Mouse (Mus musculus) ES-Bruce4 (cell line): ENCODE results near the gene Nudt3. TPM values are rescaled to one million over a fixed set of nuclear protein-coding genes. Genes with fewer than 3 reads are reported as not detected.
"Not testable (repeated sequence)": the region's sequence is repeated elsewhere in the genome, so short reads cannot be mapped to it uniquely, and the experiment has no call there.

Experiments used
- H3K27ac ChIP-seq: 2 replicates; pipeline ENCODE4 v1.5.1; 2012; ENCODE audit warnings: low read length, inconsistent platforms; ENCODE audit not compliant: insufficient read depth
- H3K27me3 ChIP-seq: 2 replicates; pipeline ENCODE4 v1.6.1; 2012; ENCODE audit warnings: mild to moderate bottlenecking, low read length, inconsistent platforms; ENCODE audit not compliant: control insufficient read depth, poor library complexity, insufficient read depth, severe bottlenecking
- H3K36me3 ChIP-seq: 2 replicates; pipeline ENCODE4 v1.6.1; 2012; ENCODE audit warnings: inconsistent platforms, mild to moderate bottlenecking, low read length, moderate library complexity; ENCODE audit not compliant: control insufficient read depth, poor library complexity, insufficient read depth, severe bottlenecking
- H3K4me1 ChIP-seq: one replicate; pipeline ENCODE4 v1.8.1; 2011; ENCODE audit warnings: low read length; ENCODE audit not compliant: control insufficient read depth, insufficient read depth
- H3K4me3 ChIP-seq: 2 replicates; pipeline ENCODE4 v1.5.1; 2011; ENCODE audit warnings: low read depth, mild to moderate bottlenecking, low read length
- H3K9ac ChIP-seq: 2 replicates; pipeline ENCODE4 v1.6.1; 2012; ENCODE audit warnings: low read depth, mild to moderate bottlenecking, inconsistent platforms; ENCODE audit not compliant: poor library complexity, severe bottlenecking
- H3K9me3 ChIP-seq: replicated peaks from 2 replicates; pipeline ENCODE4 v1.6.1; 2012; ENCODE audit warnings: mild to moderate bottlenecking, low read length, inconsistent platforms; ENCODE audit not compliant: control insufficient read depth, poor library complexity, insufficient read depth, severe bottlenecking
- CTCF ChIP-seq: IDR thresholded peaks from one replicate; pipeline ENCODE4 v1.8.1; 2011; ENCODE audit warnings: low read depth, low read length
- EP300 ChIP-seq: IDR thresholded peaks from 2 replicates; pipeline ENCODE4 v1.6.1; 2011; ENCODE audit warnings: low read depth, low read length; ENCODE audit not compliant: insufficient read depth
- POLR2A ChIP-seq: IDR thresholded peaks from one replicate; pipeline ENCODE4 v1.8.1; 2011; ENCODE audit warnings: low read length; ENCODE audit not compliant: insufficient read depth
- polyA plus RNA-seq: library from polyadenylated mRNA; stranded (reverse); fragments of >200 nt; gene quantifications from 2 replicates; pipeline ENCODE4 v1.2.4, GENCODE M21; 2011; ENCODE audit warnings: low read depth; ENCODE audit not compliant: missing spikeins, insufficient read depth, insufficient read length

The Nudt3 gene
- polyA plus RNA-seq, 1 experiment: 68.8 TPM

DNA sequence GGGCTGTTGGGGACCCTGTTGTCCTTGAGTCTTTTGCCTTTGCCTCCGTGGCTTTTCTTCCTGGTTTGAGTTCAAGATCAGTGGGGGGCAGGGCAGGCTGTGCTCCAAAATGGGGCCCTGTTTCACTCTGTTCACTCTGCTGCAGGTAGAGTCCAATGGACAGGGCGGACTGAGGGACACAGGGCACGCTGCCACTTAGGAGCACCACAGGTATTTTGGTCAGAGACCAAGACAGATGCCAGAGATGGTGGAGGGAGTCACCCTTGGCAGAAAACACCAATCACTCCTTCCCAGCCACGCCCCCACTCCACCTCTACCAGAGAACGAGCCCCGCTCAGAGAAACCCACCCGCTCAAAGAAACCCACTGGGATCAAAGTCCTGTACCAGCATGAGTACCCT lies 22.5 kb upstream of the Nudt3 start:
- Histone ChIP-seq H3K27ac (no peak overlapping the region), H3K36me3 (no peaks in the 10 kb centered on the region), H3K9me3 (no peaks in the 10 kb centered on the region), H3K4me1 (no peaks in the 10 kb centered on the region), H3K27me3 (no peaks in the 10 kb centered on the region), H3K9ac (no peak overlapping the region), H3K4me3 (no peak overlapping the region)
- TF ChIP-seq CTCF (no peak), POLR2A (no peak), EP300 (no peak)

DNA sequence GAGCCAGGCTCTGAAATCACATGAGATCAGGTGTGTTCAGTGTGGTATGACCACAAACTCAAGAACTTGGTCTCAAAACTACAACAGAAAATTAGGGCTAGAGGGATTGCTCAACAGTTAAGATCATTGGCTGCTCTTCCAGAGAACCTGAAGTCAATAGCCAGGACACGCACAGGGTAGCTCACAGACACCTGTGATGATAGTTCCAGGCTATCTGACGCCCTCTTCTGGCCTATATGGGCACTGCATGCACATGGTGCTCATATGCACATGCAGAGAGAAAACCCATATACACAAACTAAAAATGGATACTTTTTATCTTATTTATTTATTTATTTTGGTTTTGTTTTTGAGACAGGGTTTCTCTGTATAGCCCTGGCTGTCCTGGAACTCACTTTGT lies 21.3 kb upstream of the Nudt3 start:
- Histone ChIP-seq H3K9me3 (no peaks in the 10 kb centered on the region), H3K4me1 (no peaks in the 10 kb centered on the region), H3K36me3 (no peaks in the 10 kb centered on the region), H3K27ac (no peak overlapping the region), H3K4me3 (no peak overlapping the region), H3K9ac (no peak overlapping the region), H3K27me3 (no peaks in the 10 kb centered on the region)
- no peak for TF ChIP-seq POLR2A
- TF ChIP-seq CTCF: peak; percentile 52

DNA sequence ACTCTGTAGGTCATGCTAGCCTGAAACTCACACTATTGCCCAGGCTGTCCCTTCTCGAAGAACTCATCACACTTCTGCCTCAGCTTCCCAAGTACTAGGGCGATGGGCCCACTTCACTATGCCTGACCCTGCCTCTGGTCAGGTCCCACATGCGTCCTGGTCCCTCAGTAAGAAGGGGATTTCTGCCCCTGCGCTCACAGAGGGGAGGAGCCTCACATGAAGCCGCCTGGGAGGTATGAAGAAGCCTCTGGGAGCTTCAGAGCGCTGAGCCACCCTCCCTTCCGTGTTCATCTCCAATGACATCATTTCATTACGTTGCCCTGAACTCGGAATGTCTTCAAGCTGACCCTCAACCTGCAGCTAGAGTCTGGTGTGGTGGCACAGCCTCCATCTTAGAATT lies 20.5 kb upstream of the Nudt3 start:
- Histone ChIP-seq H3K27ac (no peak overlapping the region), H3K4me3 (no peak overlapping the region), H3K4me1 (peaks cover 2% of the 10 kb centered on the region), H3K9me3 (no peaks in the 10 kb centered on the region), H3K36me3 (no peaks in the 10 kb centered on the region), H3K27me3 (no peaks in the 10 kb centered on the region), H3K9ac (no peak overlapping the region)
- TF ChIP-seq EP300 (no peak), POLR2A (no peak), CTCF (no peak)

DNA sequence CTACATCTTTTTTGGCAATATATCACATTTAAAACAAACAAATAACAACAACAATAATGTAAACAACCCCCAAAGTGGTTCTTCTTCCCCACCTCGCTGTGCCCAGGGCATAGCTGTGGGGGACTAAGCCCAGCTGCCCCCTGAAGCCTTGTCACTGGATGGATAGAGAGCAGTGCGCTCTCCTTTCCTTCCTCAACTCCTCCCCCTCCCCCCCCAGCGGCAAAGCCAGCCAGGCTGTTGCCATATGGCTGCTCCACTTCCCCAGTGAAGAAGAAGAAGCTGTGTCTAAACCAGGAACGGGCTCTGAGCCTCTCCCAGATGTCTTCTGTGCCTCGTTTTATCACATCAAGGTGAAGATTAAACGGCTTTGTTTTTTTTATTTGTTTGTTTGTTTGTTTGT lies 19.8 kb upstream of the Nudt3 start:
- Histone ChIP-seq H3K36me3 (no peaks in the 10 kb centered on the region), H3K27ac (no peak overlapping the region), H3K27me3 (no peaks in the 10 kb centered on the region), H3K4me3 (no peak overlapping the region), H3K9me3 (no peaks in the 10 kb centered on the region), H3K9ac (no peak overlapping the region), H3K4me1 (peaks cover 2% of the 10 kb centered on the region)
- TF ChIP-seq EP300 (no peak), CTCF (no peak), POLR2A (no peak)

DNA sequence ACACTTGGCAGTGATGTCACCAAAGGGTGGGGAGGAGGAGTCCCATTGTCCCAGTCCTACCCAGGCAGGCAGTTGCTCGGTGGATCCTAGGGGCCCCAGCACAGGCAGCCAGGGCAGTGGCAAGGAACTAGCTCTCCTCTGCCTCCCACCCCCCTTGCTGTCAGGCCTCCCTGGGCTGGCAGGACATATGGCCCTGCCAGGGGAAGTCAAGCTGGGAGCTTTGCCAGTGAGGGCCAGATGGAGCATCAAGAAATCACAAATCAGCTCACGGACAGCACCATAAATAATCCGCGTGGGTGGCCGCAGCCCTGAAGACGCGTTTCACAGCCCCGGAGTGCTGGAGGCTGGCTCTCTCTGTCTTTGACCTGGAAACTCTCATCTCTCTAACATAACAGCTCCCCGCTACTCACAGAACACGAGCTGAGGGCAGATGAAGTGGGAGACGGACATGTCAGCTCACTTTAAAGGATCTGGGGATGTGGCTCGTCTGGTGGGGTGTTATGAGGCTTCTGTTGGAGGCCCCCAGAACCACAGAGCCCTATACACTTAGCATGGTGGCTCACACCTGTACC lies 19.3 kb upstream of the Nudt3 start:
- Histone ChIP-seq H3K4me1 (peaks cover 2% of the 10 kb centered on the region), H3K4me3 (no peak overlapping the region), H3K36me3 (no peaks in the 10 kb centered on the region), H3K9me3 (no peaks in the 10 kb centered on the region), H3K27me3 (no peaks in the 10 kb centered on the region), H3K27ac (no peak overlapping the region), H3K9ac (no peak overlapping the region)
- TF ChIP-seq POLR2A (no peak), EP300 (no peak), CTCF (no peak)

DNA sequence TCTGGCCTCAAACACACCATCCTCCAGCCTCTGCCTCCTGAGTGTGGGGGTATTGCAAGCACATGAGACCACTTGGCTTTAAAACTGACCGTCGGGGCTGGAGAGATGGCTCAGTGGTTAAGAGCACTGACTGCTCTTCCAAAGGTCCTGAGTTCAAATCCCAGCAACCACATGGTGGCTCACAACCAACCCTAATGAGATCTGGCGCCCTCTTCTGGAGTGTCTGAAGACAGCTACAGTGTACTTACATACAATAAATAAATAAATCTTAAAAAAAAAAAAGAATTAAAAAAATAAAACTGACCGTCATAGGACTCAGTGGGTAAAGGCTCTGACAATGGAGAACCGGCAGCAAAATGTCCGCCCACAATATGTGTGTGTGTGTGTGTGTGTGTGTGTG lies 16.6 kb upstream of the Nudt3 start:
- not testable (repeated sequence) for H3K9ac ChIP-seq, H3K9me3 ChIP-seq, H3K4me3 ChIP-seq, H3K27ac ChIP-seq, H3K27me3 ChIP-seq, H3K36me3 ChIP-seq, H3K4me1 ChIP-seq

DNA sequence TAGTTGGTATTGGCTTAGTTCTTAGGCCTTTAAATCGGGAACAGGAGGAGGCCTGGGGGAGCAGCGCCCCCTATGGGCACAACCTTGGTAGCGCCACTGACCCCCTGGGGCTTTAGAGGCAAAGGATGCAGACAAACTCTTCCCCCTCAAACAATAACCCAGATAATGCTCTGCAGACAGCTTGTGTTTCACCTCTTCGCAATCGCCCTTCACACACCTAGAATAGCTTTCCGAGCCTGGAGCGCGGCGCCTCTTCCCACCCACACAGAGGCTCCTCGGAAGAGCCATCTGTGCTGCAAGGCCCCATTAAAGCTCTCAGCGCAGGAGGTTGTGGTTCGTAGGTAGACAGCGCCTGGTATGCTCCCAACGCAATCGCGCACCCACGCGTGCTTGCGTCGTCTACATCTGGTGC lies 15.6 kb upstream of the Nudt3 start:
- no peaks in the 10 kb centered on the region for H3K9me3 ChIP-seq
- no peak overlapping the region for H3K4me3 ChIP-seq
- peaks cover 9% of the 10 kb centered on the region for H3K36me3 ChIP-seq
- H3K4me1 ChIP-seq: peaks cover 5% of the 10 kb centered on the region
- no peak overlapping the region for H3K27ac ChIP-seq
- no peaks in the 10 kb centered on the region for H3K27me3 ChIP-seq
- no peak overlapping the region for H3K9ac ChIP-seq
- TF ChIP-seq POLR2A (no peak), EP300 (no peak), CTCF (peak; percentile 83)
